Mouse (Mus musculus) midbrain, embryonic 11.5 days (tissue): ENCODE results near the gene Rplp2. TPM values are rescaled to one million over a fixed set of nuclear protein-coding genes. Genes with fewer than 3 reads are reported as not detected.

ENCODE experiments used
- ATAC-seq: fragments of 200-750 bp; cut with Nextera tagmentation; 2 replicates; pipeline ENCODE4 v1.8.0; 2017; ENCODE audit warnings: moderate TSS enrichment, moderate library complexity; ENCODE audit not compliant: low FRiP score
- DNase-seq: peaks from one replicate; pipeline ENCODE4 v3.0.0; 2015; ENCODE audit warnings: low spot score; ENCODE audit errors: missing footprints
- H3K27ac ChIP-seq: fragments of 300-500 bp; sonication (generic); 2 replicates; pipeline ENCODE4 v1.5.1; 2014; ENCODE audit warnings: low read depth, low read length
- H3K27me3 ChIP-seq: fragments of 300-500 bp; sonication (generic); 2 replicates; pipeline ENCODE4 v1.6.1; 2014; ENCODE audit warnings: mild to moderate bottlenecking, low read length, moderate library complexity, mixed read lengths; ENCODE audit not compliant: control insufficient read depth, insufficient read depth
- H3K36me3 ChIP-seq: fragments of 300-500 bp; sonication (generic); 2 replicates; pipeline ENCODE4 v1.6.1; 2014; ENCODE audit warnings: mild to moderate bottlenecking, low read length, moderate library complexity, mixed read lengths; ENCODE audit not compliant: control insufficient read depth, insufficient read depth
- H3K4me1 ChIP-seq: fragments of 300-500 bp; sonication (generic); 2 replicates; pipeline ENCODE4 v1.6.1; 2014; ENCODE audit warnings: low read length; ENCODE audit not compliant: control insufficient read depth, insufficient read depth
- H3K4me2 ChIP-seq: fragments of 300-500 bp; sonication (generic); 2 replicates; pipeline ENCODE4 v1.6.1; 2014; ENCODE audit warnings: mild to moderate bottlenecking, moderate library complexity
- H3K4me3 ChIP-seq: fragments of 300-500 bp; sonication (generic); 2 replicates; pipeline ENCODE4 v1.5.1; 2014; ENCODE audit warnings: low read depth, low read length
- H3K9ac ChIP-seq: fragments of 300-500 bp; sonication (generic); 2 replicates; pipeline ENCODE4 v1.6.1; 2014; ENCODE audit warnings: low read length
- H3K9me3 ChIP-seq: fragments of 300-500 bp; sonication (generic); 2 replicates; pipeline ENCODE4 v1.6.1; 2016; ENCODE audit warnings: low read length; ENCODE audit not compliant: control insufficient read depth
- WGBS: fragments of 180-500 bp; shearing (Covaris S2); extraction: QIAGEN DNeasy Blood & Tissue Kit; methylation state at CpG from one replicate; pipeline ENCODE4 v1.1.7; 2014; 5-methylcytosine and 5-hydroxymethylcytosine counted together
- polyA plus RNA-seq: library from polyadenylated mRNA; unstranded; fragments of >200 nt; fragmentation: Nextera tagmentation; extraction: Ambion mirVana; gene quantifications from 2 replicates; pipeline ENCODE4 v1.2.1, GENCODE M21; 2014

Rplp2 gene
- polyA plus RNA-seq, 1 experiment from 2014 or later, result 959 TPM

DNA sequence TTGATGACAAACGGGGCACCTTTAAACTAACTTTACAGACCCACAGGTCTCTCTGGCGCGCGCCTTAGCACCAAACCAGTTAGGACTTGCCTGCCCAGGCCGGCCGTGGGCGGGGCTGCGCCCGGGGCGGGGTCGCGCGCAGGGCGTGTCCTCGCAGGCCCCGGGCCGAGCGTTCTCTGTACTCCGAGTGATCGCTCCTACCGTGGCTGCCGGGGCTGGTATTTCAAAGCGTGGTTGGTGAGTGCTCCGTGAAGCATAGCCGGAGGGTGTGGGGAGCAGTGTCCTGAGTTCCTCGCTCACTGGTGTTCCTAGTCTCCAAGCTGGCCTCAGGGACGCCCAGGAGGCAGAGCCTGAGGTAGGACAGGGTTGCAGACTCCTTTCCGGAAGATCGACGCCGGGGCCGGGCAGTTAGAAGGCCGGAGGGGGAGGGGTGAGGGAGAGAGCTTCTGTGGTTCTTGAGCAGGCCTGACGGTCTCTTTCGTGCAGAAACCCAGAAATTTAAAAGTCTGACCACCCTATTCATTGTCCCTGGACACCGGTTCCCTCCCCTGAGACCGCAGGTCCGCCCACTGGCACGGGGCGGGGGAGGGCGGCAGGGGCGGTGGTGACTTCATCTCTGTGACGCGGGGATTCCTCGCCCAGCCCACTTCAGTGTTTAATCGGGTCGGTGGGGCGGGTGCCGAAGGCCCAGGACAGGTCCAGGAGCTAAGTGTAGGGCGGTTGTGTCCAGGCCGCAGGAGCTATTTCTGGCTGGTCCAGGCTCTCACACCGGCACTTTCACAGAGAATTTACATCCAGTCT is 20.3 kb downstream of the Rplp2 start, which contains the start of gene Cd151:
Gene Cd151 (plus strand): TSS at position 163 of the 801 bp plus-strand sequence.
- ATAC-seq, result peak; percentile 77
- peak within 1 kb of the TSS; percentile 72 for H3K4me2 ChIP-seq
- H3K27me3 ChIP-seq, result peaks cover 46% of the 10 kb centered on the region
- peaks cover 25% of the 10 kb centered on the region for H3K4me1 ChIP-seq
- under 1% methylated on average over 52 of the region's 52 CpGs for WGBS
- peaks cover 5% of the 10 kb centered on the region; the same call in 1 of the 2 replicates for H3K36me3 ChIP-seq
- H3K9ac ChIP-seq, result peak within 1 kb of the TSS; percentile 81
- peak within 1 kb of the TSS; percentile 66 for H3K27ac ChIP-seq
- peak; percentile 98 for DNase-seq
- peak within 1 kb of the TSS; percentile 68 for H3K4me3 ChIP-seq
- no peaks in the 10 kb centered on the region for H3K9me3 ChIP-seq

DNA sequence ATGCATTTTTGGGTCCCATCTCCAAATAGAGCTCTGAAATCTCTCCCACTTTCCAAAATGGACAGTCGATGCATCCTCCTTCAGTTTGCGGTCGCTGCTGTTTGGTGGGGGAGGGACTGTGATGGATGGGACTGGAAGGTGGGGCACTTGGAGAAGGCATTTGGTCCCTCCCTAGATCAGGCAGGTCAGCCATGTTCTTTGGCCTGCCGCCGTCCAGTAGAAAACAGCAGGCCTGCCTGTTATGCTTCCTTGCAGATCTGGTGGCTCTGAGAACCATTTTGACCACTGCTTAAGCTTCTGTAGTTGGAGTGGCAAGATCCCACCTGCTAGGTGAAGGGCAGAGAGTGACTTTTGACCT is 21.0 kb downstream of the Rplp2 start:
- Histone ChIP-seq H3K36me3 (peaks cover 8% of the 10 kb centered on the region; the same call in 1 of the 2 replicates), H3K4me2 (peak overlapping the region; percentile 72), H3K4me3 (peak overlapping the region; percentile 68), H3K9me3 (no peaks in the 10 kb centered on the region), H3K27me3 (peaks cover 39% of the 10 kb centered on the region), H3K9ac (peak overlapping the region; percentile 81), H3K4me1 (peaks cover 25% of the 10 kb centered on the region), H3K27ac (peak overlapping the region; percentile 66)
- peak; percentile 90 for DNase-seq
- 28% methylated on average over 5 of the region's 5 CpGs for WGBS
- ATAC-seq, result 0 out of 2 replicates have a peak, but pooled peaks have one; percentile 8

DNA sequence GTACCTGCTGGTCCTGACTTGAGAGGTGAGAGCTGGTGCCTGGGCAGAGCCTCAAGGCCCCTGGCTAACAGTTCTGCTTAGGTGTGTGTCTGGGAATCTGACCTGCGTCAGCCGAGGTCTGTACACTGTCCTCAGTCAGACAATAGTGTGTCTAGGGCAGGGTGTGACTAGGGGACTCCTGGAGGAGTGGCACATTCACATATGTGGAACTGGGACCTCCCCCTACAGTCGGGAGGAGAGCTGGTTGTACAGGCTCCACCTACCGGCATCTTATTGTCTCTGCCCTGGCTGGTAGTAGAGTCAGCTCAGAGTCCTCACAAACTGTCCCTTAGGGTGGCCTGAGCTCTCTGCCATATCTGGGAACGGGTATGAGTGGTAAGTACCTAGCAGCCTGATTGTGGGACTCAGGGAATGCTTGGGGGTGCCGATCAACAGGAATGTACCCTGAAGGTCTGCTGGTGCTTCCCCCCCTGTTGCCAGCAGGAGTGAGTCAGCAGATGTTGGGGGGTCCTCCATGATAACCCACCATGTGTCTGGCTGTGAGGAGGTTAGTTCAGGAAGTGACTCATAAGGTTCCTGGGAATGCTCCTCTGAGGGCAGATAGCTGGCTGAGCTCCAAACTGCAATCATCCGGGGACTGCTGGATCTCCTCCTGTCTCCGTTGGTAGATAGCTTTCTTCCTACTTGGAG is 21.5 kb downstream of the Rplp2 start:
- Histone ChIP-seq H3K9ac (peak overlapping the region; percentile 81), H3K9me3 (no peaks in the 10 kb centered on the region), H3K27me3 (peaks cover 34% of the 10 kb centered on the region), H3K36me3 (peaks cover 8% of the 10 kb centered on the region; the same call in 1 of the 2 replicates), H3K27ac (peak overlapping the region; percentile 66), H3K4me3 (peak overlapping the region; percentile 68), H3K4me1 (peaks cover 27% of the 10 kb centered on the region), H3K4me2 (peak overlapping the region; percentile 72)
- DNase-seq, result peak; percentile 90
- WGBS, result 28% methylated on average over 8 of the region's 8 CpGs
- ATAC-seq, result peak; percentile 81

DNA sequence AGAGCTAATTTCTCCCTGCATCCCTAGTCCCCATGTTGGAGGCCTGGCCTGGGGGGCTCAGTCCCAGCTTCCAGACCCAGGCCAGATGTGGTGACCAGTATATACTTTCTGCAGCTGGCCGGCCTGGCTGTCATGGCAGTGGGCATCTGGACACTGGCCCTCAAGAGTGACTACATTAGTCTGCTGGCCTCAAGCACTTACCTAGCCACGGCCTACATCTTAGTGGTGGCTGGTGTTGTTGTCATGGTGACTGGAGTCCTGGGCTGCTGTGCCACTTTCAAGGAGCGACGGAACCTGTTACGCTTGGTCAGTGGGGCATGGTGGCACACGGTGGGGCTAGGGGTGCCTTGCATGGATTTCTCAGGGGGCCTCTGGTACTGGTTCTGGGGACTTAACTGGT is 22.2 kb downstream of the Rplp2 start:
- Histone ChIP-seq H3K4me3 (peak overlapping the region; percentile 7), H3K4me1 (peaks cover 34% of the 10 kb centered on the region), H3K9me3 (no peaks in the 10 kb centered on the region), H3K27ac (no peak overlapping the region), H3K4me2 (peak overlapping the region; percentile 72), H3K9ac (peak overlapping the region; percentile 81; the same call in 1 of the 2 replicates), H3K27me3 (peaks cover 27% of the 10 kb centered on the region), H3K36me3 (peaks cover 8% of the 10 kb centered on the region; the same call in 1 of the 2 replicates)
- no peak for ATAC-seq
- DNase-seq, result peak; percentile 76
- WGBS, result 53% methylated on average over 6 of the region's 6 CpGs

DNA sequence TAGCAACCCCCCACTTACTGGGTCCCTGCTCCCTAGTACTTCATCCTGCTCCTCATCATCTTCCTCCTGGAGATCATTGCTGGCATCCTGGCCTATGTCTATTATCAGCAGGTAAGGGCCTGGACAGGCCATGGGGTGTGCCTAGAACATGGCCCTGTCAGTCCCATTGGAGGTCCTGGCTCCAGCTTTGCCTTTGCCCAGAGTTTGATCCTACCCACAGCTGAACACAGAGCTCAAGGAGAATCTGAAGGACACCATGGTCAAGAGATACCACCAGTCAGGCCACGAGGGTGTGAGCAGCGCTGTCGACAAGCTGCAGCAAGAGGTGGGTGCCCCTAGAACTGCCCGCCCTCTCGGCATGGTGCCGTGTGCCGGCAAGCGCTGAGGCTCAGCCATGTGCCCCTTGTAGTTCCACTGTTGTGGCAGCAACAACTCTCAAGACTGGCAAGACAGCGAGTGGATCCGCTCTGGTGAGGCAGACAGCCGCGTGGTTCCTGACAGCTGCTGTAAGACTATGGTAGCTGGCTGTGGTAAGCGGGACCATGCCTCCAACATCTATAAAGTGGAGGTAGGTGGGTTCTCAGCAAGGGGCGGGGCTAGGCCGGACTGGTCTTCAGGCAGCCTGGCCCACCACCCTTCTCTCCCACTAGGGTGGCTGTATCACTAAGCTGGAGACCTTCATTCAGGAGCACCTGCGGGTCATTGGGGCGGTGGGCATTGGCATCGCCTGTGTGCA is 22.9 kb downstream of the Rplp2 start:
- Histone ChIP-seq H3K4me3 (0 out of 2 replicates have a peak overlapping the region, but pooled peaks have one; percentile 7), H3K36me3 (peaks cover 8% of the 10 kb centered on the region; the same call in 1 of the 2 replicates), H3K27me3 (peaks cover 20% of the 10 kb centered on the region), H3K27ac (no peak overlapping the region), H3K9ac (0 out of 2 replicates have a peak overlapping the region, but pooled peaks have one; percentile 12), H3K4me1 (peaks cover 32% of the 10 kb centered on the region), H3K4me2 (peak overlapping the region; percentile 72), H3K9me3 (no peaks in the 10 kb centered on the region)
- 92% methylated on average over 18 of the region's 18 CpGs for WGBS
- no peak for DNase-seq
- ATAC-seq, result no peak

DNA sequence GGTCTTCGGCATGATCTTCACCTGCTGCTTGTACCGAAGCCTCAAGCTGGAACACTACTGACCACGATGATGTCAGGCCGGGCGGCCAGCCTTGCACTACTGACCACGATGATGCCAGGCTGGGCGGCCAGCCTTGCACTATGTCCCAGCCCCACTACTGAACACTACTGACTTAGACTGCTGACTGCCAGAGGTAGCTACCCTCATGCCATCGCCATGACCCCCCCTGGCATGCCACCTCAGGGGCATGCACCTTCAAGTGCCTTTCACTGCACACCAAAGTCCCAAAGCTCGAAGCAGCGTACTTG is 23.4 kb downstream of the Rplp2 start:
- Histone ChIP-seq H3K4me1 (peaks cover 32% of the 10 kb centered on the region), H3K4me2 (no peak overlapping the region), H3K9me3 (no peaks in the 10 kb centered on the region), H3K27me3 (peaks cover 15% of the 10 kb centered on the region), H3K36me3 (peaks cover 8% of the 10 kb centered on the region; the same call in 1 of the 2 replicates), H3K9ac (no peak overlapping the region), H3K4me3 (no peak overlapping the region), H3K27ac (no peak overlapping the region)
- ATAC-seq, result no peak
- peak; percentile 49 for DNase-seq
- 91% methylated on average over 10 of the region's 10 CpGs for WGBS

DNA sequence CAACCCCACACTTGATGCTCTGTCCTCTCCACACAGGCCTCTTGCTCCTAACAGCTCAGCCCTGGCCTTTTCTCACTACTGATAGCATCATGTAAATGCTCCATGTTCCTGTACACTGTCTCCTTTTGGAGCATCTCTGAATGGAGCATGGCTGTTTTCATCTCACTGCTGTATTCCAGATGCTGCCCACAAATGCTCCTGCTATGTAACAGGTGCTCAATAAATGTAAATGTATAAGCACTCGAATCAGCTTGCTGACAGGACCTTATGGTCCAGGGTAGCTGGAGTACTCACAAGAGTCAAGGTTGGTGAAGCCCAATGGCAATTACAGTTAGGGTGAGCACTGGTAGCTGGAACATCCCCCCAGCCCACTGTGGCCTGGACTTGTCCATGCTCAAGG is 24.1 kb downstream of the Rplp2 start:
- Histone ChIP-seq H3K4me3 (no peak overlapping the region), H3K4me1 (peaks cover 32% of the 10 kb centered on the region)

DNA sequence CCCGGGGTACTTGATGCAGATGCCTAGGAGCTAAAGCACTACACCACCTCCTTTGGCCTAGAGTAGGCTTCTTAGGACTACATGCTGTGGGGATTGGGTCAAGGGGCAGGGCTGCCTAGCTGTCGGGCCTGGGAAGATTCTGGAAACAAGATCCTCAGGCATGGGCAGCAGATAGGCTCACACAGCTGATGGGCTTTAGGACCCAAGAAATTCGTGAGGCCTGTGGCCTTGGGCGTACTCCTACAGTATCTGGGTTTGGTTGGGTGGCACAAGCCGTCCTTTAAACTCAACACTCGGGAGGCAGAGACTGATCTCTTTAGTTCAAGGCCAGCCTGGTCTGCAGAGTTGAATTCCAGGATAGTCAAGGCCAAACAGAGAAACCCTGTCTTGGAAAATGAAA is 25.1 kb downstream of the Rplp2 start:
- H3K27ac ChIP-seq, result no peak overlapping the region
- H3K36me3 ChIP-seq, result peaks cover 8% of the 10 kb centered on the region; the same call in 1 of the 2 replicates
- H3K27me3 ChIP-seq, result peaks cover 4% of the 10 kb centered on the region
- no peak overlapping the region for H3K9ac ChIP-seq
- H3K9me3 ChIP-seq, result no peaks in the 10 kb centered on the region
- peaks cover 34% of the 10 kb centered on the region for H3K4me1 ChIP-seq
- H3K4me3 ChIP-seq, result no peak overlapping the region
- H3K4me2 ChIP-seq, result no peak overlapping the region
- WGBS, result 81% methylated on average over 6 of the region's 6 CpGs
- DNase-seq (peak; percentile 37), ATAC-seq (no peak)

More for the DNA sequence above, 24.1 kb downstream of the Rplp2 start:
- DNase-seq, result peak; percentile 51
- Histone ChIP-seq H3K27ac (no peak overlapping the region), H3K36me3 (peaks cover 8% of the 10 kb centered on the region; the same call in 1 of the 2 replicates), H3K9me3 (no peaks in the 10 kb centered on the region), H3K4me2 (no peak overlapping the region), H3K27me3 (peaks cover 11% of the 10 kb centered on the region), H3K9ac (no peak overlapping the region)
- ATAC-seq, result no peak
- WGBS, result 84% methylated on average over 1 of the region's 1 CpGs
